Mouse (Mus musculus): ENCODE measurements around the gene Trip6.

GRCm38 (mm10) chr5:137351394-137351793, 37.2 kb upstream of the Trip6 start:
- no peak for TF ChIP-seq POLR2A (IDR thresholded peaks at IDR 0.05; ENCODE audit: low read depth, low read length)
- no peak for TF ChIP-seq CTCF (IDR thresholded peaks at IDR 0.05; ENCODE audit: borderline replicate concordance, insufficient read depth, low read length)
